Mouse (Mus musculus): ENCODE data around the gene Ffar3. TPM values are rescaled to one million over a fixed set of nuclear protein-coding genes. Genes with fewer than 3 reads are reported as not detected.

Ffar3 gene
- polyA plus RNA-seq, 1 experiment, result not detected

Other genes starting within 250 kb of the Ffar3 start
- gene Upk1a, start 243.3 kb downstream of the Ffar3 start, polyA plus RNA-seq (2012; rRNA removed), result 128 and 176 TPM in 2 replicates
- 518 and 792 TPM in 2 replicates for gene Cox6b1, start 230.0 kb downstream of the Ffar3 start, polyA plus RNA-seq (2012; rRNA removed)
- gene Etv2, start 220.3 kb downstream of the Ffar3 start, polyA plus RNA-seq (2012; rRNA removed), result not detected in 2 replicates
- gene Rbm42, start 205.9 kb downstream of the Ffar3 start, polyA plus RNA-seq (2012; rRNA removed), result 46.1 and 54.3 TPM in 2 replicates
- 8.6 and 9.7 TPM in 2 replicates for gene Haus5, start 191.2 kb downstream of the Ffar3 start, polyA plus RNA-seq (2012; rRNA removed)
- 0.41 and 0.46 TPM in 2 replicates for gene Pmis2, start 184.6 kb downstream of the Ffar3 start, polyA plus RNA-seq (2012; rRNA removed)
- 0.66 and 1.5 TPM in 2 replicates for gene 2200002J24Rik, start 157.3 kb downstream of the Ffar3 start, polyA plus RNA-seq (2012; rRNA removed)
- gene Atp4a, start 144.0 kb downstream of the Ffar3 start, polyA plus RNA-seq (2012; rRNA removed), result 80.5 and 104 TPM in 2 replicates
- gene Tmem147, start 126.6 kb downstream of the Ffar3 start, polyA plus RNA-seq (2012; rRNA removed), result 216 and 270 TPM in 2 replicates
- 22.6 and 32.2 TPM in 2 replicates for gene Gapdhs, start 112.5 kb downstream of the Ffar3 start, polyA plus RNA-seq (2012; rRNA removed)
- gene Sbsn, start 104.7 kb downstream of the Ffar3 start, polyA plus RNA-seq (2012; rRNA removed), result 3.8 and 4.7 TPM in 2 replicates
- 11.1 and 17.7 TPM in 2 replicates for gene Dmkn, start 92.4 kb downstream of the Ffar3 start, polyA plus RNA-seq (2012; rRNA removed)
- 1.5 TPM in 1 of 2 replicates, not detected in the other for gene Krtdap, start 68.3 kb downstream of the Ffar3 start, polyA plus RNA-seq (2012; rRNA removed)
- gene Ffar2, start 32.4 kb downstream of the Ffar3 start, polyA plus RNA-seq (2012; rRNA removed), result 45.9 and 62.5 TPM in 2 replicates
- 0.04 and 0.05 TPM in 2 replicates for gene Ffar1, start 5.4 kb upstream of the Ffar3 start, polyA plus RNA-seq (2012; rRNA removed)
- gene Cd22, start 24.2 kb upstream of the Ffar3 start, polyA plus RNA-seq (2012; rRNA removed), result 0.81 and 1.1 TPM in 2 replicates
- 0.61 and 0.65 TPM in 2 replicates for gene Mag, start 58.7 kb upstream of the Ffar3 start, polyA plus RNA-seq (2012; rRNA removed)
- 1.1 and 2.7 TPM in 2 replicates for gene Hamp2, start 68.5 kb upstream of the Ffar3 start, polyA plus RNA-seq (2012; rRNA removed)
- 0.76 and 8.4 TPM in 2 replicates for gene Hamp, start 87.9 kb upstream of the Ffar3 start, polyA plus RNA-seq (2012; rRNA removed)
- 84.7 and 96.8 TPM in 2 replicates for gene Usf2, start 100.6 kb upstream of the Ffar3 start, polyA plus RNA-seq (2012; rRNA removed)
- gene Lsr, start 117.3 kb upstream of the Ffar3 start, polyA plus RNA-seq (2012; rRNA removed), result 71.1 and 104 TPM in 2 replicates
- 10.9 and 14.2 TPM in 2 replicates for gene Fam187b, start 117.6 kb upstream of the Ffar3 start, polyA plus RNA-seq (2012; rRNA removed)
- 61.5 and 84.3 TPM in 2 replicates for gene Fxyd5, start 186.3 kb upstream of the Ffar3 start, polyA plus RNA-seq (2012; rRNA removed)
- 3.9 and 5.0 TPM in 2 replicates for gene Fxyd7, start 195.3 kb upstream of the Ffar3 start, polyA plus RNA-seq (2012; rRNA removed)
- 218 and 301 TPM in 2 replicates for gene Fxyd1, start 201.0 kb upstream of the Ffar3 start, polyA plus RNA-seq (2012; rRNA removed)
- gene Lgi4, start 203.2 kb upstream of the Ffar3 start, polyA plus RNA-seq (2012; rRNA removed), result 5.4 and 6.9 TPM in 2 replicates
- 49.4 and 80.0 TPM in 2 replicates for gene Fxyd3, start 220.5 kb upstream of the Ffar3 start, polyA plus RNA-seq (2012; rRNA removed)

Data from gonadal fat pad, adult 2 months (tissue).